Mouse (Mus musculus) gastrocnemius, postnatal 36 days (tissue): Measurements from ENCODE around the gene Kcnj14. TPM values are rescaled to one million over a fixed set of nuclear protein-coding genes. Genes with fewer than 3 reads are reported as not detected.

Experiments used
- DNase-seq, 2 experiments: peaks; one replicate each; pipeline ENCODE4 v3.0.0; 2022
- intact Hi-C: fragments of 180-260 bp; cut with DNase I; formaldehyde crosslinking; loops from one replicate; pipeline ENCODE4 v1.15.1; 2025
- total RNA-seq, 2 experiments: library from RNA; stranded (reverse); gene quantifications; 2 replicates each; pipeline ENCODE4 v1.2.3; 2021

Gene Kcnj14
- total RNA-seq, 2 experiments from 2014 or later, result 0.15 to 0.27 TPM

- intact Hi-C loops, result no loop called here
- no peak for DNase-seq
Observed at GRCm38 (mm10) chr7:45833148-45833790, 8.7 kb upstream of the Kcnj14 start.

DNA sequence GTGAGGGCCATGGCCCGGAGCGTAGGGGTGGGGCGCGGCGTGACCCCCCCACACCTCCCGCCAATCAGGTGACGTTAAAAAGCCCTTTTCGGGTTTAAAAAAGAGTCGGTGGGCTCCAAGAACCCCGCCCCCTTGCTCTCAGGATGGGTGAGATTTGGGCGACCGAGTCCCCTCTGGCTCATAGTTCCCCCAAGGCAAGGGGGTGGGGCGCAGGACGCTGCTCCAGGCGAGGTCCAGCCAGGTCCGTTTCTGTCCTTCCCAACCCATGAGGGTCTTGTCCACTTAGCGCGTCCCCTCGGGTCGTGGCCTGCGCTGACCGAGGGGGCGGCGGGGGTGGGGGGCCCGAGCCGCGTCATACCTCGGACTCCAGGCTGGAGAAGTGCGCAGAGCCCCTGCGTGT lies 7.8 kb upstream of the Kcnj14 start:
- DNase-seq, result no peak

GRCm38 (mm10) chr7:45831128-45831525 lies 6.5 kb upstream of the Kcnj14 start:
- intact Hi-C loops, result no loop called here
- no peak for DNase-seq

More for the DNA sequence above, 7.8 kb upstream of the Kcnj14 start:
- intact Hi-C loops, result no loop called here

DNA sequence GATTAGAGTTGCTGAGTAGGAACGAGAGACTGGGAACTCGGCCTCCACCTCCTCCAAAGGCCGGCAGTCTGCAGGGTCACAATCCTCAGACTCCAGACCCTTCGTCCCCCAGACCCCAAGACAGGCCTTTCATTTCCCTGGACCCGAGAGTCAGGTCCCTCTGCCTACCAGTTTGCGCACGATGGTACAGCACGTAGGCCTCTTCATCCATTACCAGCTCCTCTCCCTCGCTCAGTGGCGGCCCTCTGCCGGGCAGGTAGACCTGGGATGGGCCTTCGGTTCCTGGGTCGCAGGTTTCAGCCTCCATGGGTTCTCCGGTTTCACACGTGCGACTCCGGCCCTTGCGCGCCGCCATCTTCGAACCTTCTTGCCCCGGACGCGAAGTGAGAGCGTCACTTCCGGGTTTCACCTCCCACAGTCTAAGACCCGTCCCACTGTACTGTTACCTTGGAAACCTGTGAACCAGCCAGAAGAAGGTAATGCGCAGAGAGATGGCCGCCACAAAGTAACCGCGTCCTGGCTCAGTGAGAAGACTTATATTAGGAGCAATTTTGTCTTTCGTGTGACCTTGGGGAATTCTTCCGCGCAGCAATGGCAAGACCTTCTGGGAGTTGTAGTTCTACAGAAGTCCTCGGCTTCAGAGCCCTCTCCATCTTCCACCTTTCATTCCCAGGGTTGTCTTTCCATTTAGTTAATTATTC lies 6.0 kb upstream of the Kcnj14 start, which contains the start of gene Grwd1:
Gene Grwd1, minus strand, starts transcription at position 518 of the 701 bp plus-strand sequence.
- intact Hi-C loops, result no loop called here
- DNase-seq, result peak; percentile 69 to 82

DNA sequence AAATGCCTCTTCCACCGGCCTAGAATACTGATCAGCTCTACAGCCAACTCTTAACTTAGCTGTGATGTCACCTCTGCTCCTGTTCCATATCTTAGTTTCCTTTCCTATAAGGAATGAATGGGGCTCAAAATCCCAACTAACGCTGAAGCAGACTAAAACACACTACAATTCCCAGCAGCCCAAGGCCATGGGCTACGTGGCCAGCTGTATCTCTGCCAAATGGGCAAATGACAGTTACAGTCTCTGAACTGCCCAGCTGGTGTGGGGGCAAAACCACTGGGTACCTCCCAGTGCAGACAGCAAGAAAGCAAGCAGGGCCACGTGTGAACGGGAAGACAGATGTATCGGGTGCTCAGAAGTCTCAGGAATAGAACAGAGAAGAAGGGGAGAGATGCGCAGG lies 2.0 kb upstream of the Kcnj14 start:
- DNase-seq, result no peak
- intact Hi-C loops, result no loop called here

DNA sequence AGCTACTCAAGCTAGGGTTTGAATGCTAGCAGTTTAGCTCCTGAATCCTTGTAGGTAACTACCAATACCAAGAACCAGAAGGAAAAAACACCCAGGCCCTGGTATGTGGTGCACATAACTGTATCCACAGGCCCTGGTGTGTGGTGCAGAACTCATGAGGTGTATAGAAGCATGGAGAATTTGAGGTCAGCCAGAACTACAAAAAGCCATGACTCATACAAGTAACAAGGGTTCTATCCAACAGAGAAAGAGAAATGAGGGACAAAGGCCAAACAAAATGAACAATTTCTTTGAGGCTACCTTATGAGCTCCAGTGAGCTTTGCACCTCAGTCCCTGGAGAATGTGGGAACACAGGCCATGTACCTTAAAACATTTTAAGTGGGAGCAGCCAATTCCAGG lies 3.7 kb downstream of the Kcnj14 start:
- intact Hi-C loops, result no loop called here
- no peak for DNase-seq

DNA sequence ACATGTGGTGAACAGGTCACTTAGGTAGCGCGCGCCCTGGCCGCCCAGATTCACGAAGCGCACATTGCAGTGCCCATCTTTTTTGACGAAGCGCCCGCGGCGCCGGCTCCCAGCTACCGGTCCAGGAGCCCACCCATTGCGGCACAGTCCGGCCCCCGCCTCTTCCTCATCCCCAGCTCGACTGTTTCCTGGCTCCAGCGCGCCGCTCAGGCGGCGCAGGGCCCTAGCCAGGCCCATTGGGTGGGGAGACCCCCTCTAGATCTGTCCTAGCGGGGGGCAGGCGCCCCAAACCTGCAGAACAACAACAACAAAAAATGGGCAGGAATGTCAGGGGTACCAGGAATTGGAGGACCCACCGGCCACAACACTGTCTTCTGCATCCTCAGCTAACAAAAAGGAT lies 4.7 kb downstream of the Kcnj14 start:
- intact Hi-C loops, result no loop called here
- no peak for DNase-seq

GRCm38 (mm10) chr7:45815984-45816351 lies 8.6 kb downstream of the Kcnj14 start:
- intact Hi-C loops, result no loop called here
- no peak for DNase-seq

- intact Hi-C loops, result no loop called here
- DNase-seq, result no peak
Observed at GRCm38 (mm10) chr7:45815323-45815983, 9.1 kb downstream of the Kcnj14 start.

GRCm38 (mm10) chr7:45814841-45815240 lies 9.7 kb downstream of the Kcnj14 start:
- no peak for DNase-seq
- intact Hi-C loops, result no loop called here

GRCm38 (mm10) chr7:45813787-45814779 lies 10.5 kb downstream of the Kcnj14 start, which contains the start of gene Cyth2:
TSS of gene Cyth2 (minus strand) at chr7:45814581.
- peak; percentile 98 for DNase-seq
- intact Hi-C loops, result no loop called here

DNA sequence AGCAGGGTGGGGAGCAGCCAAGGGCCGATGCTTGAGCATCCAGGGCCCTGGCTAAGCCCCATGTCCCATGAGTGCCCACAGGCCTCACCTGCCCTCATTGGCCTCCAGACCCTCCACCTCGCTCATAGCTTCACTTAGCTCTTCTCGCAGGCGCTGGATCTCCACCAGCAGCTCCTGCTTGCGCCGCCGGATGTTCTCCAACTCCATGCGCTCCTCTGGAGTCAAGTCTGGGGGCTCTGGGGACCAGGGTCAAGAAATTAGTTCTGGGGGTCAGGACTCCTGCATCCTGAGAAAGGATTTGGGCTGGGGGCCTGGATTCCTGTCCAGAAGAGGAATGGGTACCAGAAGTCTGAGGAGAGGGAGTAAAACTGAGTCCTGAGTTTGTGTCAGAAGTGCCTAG lies 11.7 kb downstream of the Kcnj14 start:
- DNase-seq, result no peak
- intact Hi-C loops, result no loop called here

DNA sequence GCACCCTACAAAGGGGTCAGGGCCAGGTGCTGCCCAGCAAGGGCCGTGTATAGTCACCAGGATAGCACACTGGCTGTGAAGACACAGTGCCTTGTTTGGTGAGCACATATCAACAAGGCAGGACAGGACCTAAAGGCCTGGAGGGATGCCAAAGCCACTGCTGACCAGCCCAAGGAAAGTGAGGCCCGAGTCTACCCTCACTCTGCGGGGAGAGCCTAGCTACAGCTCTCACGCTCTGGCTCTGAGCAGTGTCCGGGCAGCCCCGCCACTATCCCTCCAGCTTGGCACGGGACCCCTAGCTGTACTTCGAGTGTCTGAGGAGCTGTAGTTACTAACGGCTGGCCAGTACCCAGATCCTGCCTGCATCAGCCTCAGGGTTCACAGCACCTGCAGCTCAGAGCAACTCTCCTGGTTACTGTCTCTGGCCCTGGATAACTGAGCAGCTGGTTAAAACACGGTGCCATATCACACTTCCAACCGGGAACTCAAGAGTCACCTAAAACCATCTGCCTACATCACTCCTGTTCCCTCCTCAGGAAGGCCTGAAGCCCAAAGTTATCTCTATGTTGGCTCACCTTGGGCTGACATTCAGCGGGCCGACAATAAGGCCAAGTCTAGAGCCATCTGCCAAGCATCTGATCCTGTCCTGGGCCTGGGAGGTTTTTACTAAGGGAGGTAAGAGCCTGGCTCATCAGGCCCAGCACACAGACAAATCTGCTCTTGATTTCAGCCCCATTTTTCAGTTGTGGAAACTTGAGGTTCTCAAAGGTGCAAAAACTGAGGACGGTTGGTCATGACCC lies 15.1 kb downstream of the Kcnj14 start:
- intact Hi-C loops, result no loop called here
- DNase-seq, result no peak

GRCm38 (mm10) chr7:45808471-45808870 lies 16.1 kb downstream of the Kcnj14 start:
- DNase-seq, result no peak
- intact Hi-C loops, result no loop called here

GRCm38 (mm10) chr7:45805941-45806340 lies 18.6 kb downstream of the Kcnj14 start:
- intact Hi-C loops, result no loop called here
- DNase-seq, result no peak

DNA sequence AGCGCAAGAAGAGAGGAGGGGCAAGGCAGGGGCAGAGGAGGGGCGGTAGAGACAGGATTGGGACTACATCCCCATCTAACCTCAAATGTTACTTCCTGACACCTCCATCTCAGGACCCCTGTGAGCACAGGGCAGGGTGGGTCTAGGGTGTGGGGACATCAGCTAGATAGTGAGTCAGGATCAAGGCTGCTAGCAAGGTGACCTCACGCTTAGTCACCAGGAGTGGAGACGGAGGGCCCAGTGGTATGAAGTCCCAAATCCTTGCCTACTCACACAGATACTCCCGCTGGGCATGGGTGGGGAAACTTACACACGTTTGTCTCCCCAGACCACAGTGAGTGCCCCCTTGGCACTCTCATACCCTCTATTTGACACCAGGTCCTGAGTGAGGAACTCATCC lies 22.0 kb downstream of the Kcnj14 start:
- intact Hi-C loops, result no loop called here

DNA sequence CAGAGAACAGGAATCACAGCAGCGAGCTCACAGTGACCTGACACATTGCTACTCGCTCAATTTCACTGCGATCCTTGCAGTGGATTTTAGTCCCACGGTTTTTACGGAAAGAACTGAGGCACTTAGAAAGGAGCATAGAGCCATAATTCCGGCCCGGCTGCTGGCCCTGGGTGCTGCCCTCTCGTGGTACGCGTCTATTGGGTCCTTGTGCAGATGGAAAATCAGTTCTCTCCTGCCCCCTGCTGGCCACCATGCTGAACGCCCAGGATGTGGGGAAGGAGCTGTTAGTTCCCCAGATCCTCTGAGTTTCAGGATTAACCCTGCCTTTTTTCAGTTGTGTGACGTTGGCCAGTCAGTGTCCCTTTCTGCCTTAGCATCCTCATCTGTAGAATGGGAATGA lies 23.2 kb downstream of the Kcnj14 start:
- intact Hi-C loops, result no loop called here
- DNase-seq, result peak; percentile 85 to 86

More for the DNA sequence above, 22.0 kb downstream of the Kcnj14 start:
- no peak for DNase-seq

DNA sequence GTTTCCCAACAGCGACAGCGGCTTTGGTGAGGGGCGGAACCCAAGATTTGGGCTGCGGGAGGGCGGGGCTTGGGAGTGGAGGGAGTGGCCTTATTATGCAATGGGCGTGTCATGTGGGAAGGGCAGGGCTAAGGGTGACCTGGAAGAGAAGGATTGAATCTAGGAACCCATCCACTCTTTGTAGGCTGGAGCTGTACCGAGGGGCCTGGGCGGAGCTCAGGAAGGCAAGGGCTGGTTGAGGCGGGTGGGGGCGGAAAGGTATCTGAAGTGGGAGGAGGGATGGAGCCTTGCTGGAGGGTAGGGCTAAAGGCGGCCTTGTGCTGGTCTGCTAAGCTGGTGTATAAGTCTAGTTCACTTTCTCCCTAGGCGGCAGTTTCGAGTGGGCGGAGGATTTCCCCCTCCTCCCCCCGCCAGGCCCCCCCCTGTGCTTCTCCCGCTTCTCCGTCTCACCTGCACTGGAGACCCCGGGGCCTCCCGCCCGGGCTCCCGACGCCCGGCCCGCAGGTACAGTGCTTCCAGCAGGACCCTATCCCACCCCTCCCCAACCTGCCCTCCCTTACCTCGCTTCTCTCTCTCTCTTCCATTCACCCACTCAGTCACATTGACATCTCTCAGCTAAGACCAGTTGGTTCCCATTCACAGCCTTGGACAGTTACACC lies 23.9 kb downstream of the Kcnj14 start:
- intact Hi-C loops, result loop anchor here (1.0 kb wide), 1 partner anchor 61 kb away; no protein-coding TSS in a partner anchor

GRCm38 (mm10) chr7:45800001-45800400 lies 24.6 kb downstream of the Kcnj14 start:
- DNase-seq, result no peak
- intact Hi-C loops, result loop anchor here (1.0 kb wide), 1 partner anchor 61 kb away; no protein-coding TSS in a partner anchor

More for the DNA sequence above, 23.9 kb downstream of the Kcnj14 start:
- no peak for DNase-seq
